Mouse (Mus musculus) forebrain, embryonic 13.5 days (tissue): Measurements from ENCODE around the gene Lmln. TPM values are rescaled to one million over a fixed set of nuclear protein-coding genes. Genes with fewer than 3 reads are reported as not detected.
"Not testable (repeated sequence)": the region's sequence is repeated elsewhere in the genome, so short reads cannot be mapped to it uniquely, and the experiment has no call there.

Source experiments
- ATAC-seq: fragments of 200-750 bp; cut with Nextera tagmentation; 2 replicates; pipeline ENCODE4 v1.8.0; 2017
- H3K27ac ChIP-seq: fragments of 300-500 bp; sonication (generic); 2 replicates; pipeline ENCODE4 v1.5.1; 2015; ENCODE audit warnings: inconsistent platforms, mild to moderate bottlenecking, moderate library complexity
- H3K27me3 ChIP-seq: fragments of 300-500 bp; sonication (generic); 2 replicates; pipeline ENCODE4 v1.6.1; 2015; ENCODE audit warnings: mild to moderate bottlenecking, inconsistent platforms
- H3K36me3 ChIP-seq: fragments of 300-500 bp; sonication (generic); 2 replicates; pipeline ENCODE4 v1.6.1; 2015; ENCODE audit warnings: mild to moderate bottlenecking, inconsistent platforms; ENCODE audit not compliant: poor library complexity, severe bottlenecking
- H3K4me1 ChIP-seq: fragments of 300-500 bp; sonication (generic); 2 replicates; pipeline ENCODE4 v1.6.1; 2015; ENCODE audit warnings: inconsistent platforms
- H3K4me2 ChIP-seq: fragments of 300-500 bp; sonication (generic); 2 replicates; pipeline ENCODE4 v1.6.1; 2015; ENCODE audit warnings: inconsistent platforms, mild to moderate bottlenecking, moderate library complexity
- H3K4me3 ChIP-seq: fragments of 300-500 bp; sonication (generic); 2 replicates; pipeline ENCODE4 v1.5.1; 2015; ENCODE audit warnings: mild to moderate bottlenecking, inconsistent platforms
- H3K9ac ChIP-seq: fragments of 300-500 bp; sonication (generic); 2 replicates; pipeline ENCODE4 v1.6.1; 2015; ENCODE audit warnings: mild to moderate bottlenecking, inconsistent platforms
- H3K9me3 ChIP-seq: fragments of 300-500 bp; sonication (generic); replicated peaks from 2 replicates; pipeline ENCODE4 v1.6.1; 2016; ENCODE audit warnings: inconsistent platforms
- WGBS: fragments of 180-500 bp; shearing (Covaris S2); methylation state at CpG from one replicate; pipeline ENCODE4 v1.1.7; 2015; 5-methylcytosine and 5-hydroxymethylcytosine counted together
- microRNA counts: library from miRNA; unstranded; fragments of <30 nt; microRNA quantifications from one replicate; lab custom pipeline; 2016
- microRNA-seq: library from miRNA; unstranded; fragments of <30 nt; microRNA quantifications from one replicate; pipeline ENCODE4, GENCODE M21; 2016
- polyA plus RNA-seq: library from polyadenylated mRNA; unstranded; fragments of >200 nt; fragmentation: Nextera tagmentation; extraction: Ambion mirVana; gene quantifications from 2 replicates; pipeline ENCODE4 v1.2.1, GENCODE M21; 2015

The Lmln gene
- polyA plus RNA-seq, 1 experiment from 2014 or later: 3.4 TPM

GRCm38 (mm10) chr16:33169471-33170034 is 107.2 kb downstream of the Lmln start:
- Histone ChIP-seq H3K27me3 (no peaks in the 10 kb centered on the region), H3K4me2 (no peak overlapping the region), H3K9ac (no peak overlapping the region), H3K27ac (no peak overlapping the region), H3K4me1 (no peaks in the 10 kb centered on the region), H3K9me3 (no peaks in the 10 kb centered on the region), H3K36me3 (no peaks in the 10 kb centered on the region), H3K4me3 (no peak overlapping the region)
- ATAC-seq: no peak
- WGBS: 60% methylated on average over 8 of the region's 8 CpGs

DNA sequence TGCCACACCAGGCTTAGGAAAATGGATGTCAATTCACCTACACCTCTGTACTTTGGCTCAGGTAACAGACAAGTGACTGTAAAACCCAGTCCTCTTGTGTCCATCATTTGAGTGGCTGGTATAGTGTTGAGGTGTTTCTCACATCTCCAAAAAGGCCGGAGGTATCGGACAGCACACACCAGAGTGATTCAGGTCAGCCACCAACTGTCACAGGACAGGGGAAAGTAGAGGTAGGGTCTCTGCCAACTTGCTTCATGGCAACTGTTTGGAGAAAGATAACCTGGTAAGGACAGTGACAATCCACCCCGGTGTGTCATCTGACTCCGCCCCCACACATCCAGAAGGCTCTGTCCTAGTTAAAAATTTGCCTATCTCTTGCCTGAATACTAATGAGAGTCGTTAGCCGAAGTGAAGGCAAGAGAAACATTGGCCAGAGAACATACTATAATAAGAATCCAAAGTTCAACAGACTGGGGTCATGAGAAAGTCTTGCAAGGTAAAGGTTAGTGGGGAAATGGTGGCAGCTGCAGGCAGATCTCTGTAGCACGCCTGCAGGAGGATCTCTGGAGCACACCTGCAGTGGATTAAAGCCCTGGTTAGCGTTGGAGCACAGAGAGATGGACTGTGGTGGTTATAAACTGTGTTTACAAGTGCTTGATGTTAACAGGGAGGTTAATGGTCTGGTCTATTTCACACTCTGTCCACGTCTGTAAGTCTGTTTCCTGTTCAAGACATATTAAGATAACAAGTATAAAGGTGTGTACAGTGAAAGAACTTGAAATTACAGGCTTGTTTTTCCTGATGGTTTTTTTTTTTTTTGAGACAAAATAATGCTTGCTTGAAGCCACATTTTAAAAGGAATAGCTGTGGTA is 108.6 kb downstream of the Lmln start:
- Histone ChIP-seq H3K9ac (no peak overlapping the region), H3K4me1 (no peaks in the 10 kb centered on the region), H3K36me3 (no peaks in the 10 kb centered on the region), H3K4me2 (no peak overlapping the region), H3K9me3 (no peaks in the 10 kb centered on the region), H3K27me3 (no peaks in the 10 kb centered on the region), H3K27ac (no peak overlapping the region), H3K4me3 (no peak overlapping the region)
- 73% methylated on average over 9 of the region's 9 CpGs for WGBS
- ATAC-seq: no peak

DNA sequence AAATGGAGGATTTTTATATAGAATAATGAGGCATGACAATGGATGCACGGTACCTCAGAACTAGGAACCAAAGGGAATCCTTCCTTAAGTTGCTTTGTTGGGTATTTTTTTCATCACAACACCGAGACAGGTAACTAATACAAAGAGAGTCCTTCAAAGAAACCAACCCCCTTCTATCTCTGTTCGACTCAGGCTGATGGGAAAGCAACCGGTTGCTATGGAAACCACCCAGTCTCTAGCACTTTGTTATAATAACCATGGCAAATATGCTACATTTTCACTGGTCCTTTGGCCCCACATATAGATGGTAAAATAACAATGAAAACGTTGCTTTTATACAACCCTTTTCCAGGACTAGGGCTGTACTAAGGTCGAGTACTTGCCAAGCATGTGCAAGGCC is 109.5 kb downstream of the Lmln start:
- H3K4me3 ChIP-seq: no peak overlapping the region
- H3K9me3 ChIP-seq: no peaks in the 10 kb centered on the region
- H3K9ac ChIP-seq: no peak overlapping the region
- 73% methylated on average over 6 of the region's 6 CpGs for WGBS
- no peak overlapping the region for H3K4me2 ChIP-seq
- H3K36me3 ChIP-seq: no peaks in the 10 kb centered on the region
- no peak overlapping the region for H3K27ac ChIP-seq
- no peaks in the 10 kb centered on the region for H3K4me1 ChIP-seq
- no peaks in the 10 kb centered on the region for H3K27me3 ChIP-seq
- ATAC-seq: no peak

- H3K36me3 ChIP-seq: no peaks in the 10 kb centered on the region
- no peaks in the 10 kb centered on the region for H3K27me3 ChIP-seq
- 79% methylated on average over 5 of the region's 5 CpGs for WGBS
- ATAC-seq: no peak
- no peak overlapping the region for H3K27ac ChIP-seq
- H3K4me1 ChIP-seq: 0 out of 2 replicates have a peak, but pooled peaks cover under 1% of the 10 kb centered on the region
- no peak overlapping the region for H3K9ac ChIP-seq
- no peak overlapping the region for H3K4me3 ChIP-seq
- H3K4me2 ChIP-seq: no peak overlapping the region
- no peaks in the 10 kb centered on the region for H3K9me3 ChIP-seq
Observed at GRCm38 (mm10) chr16:33173151-33173550, 110.8 kb downstream of the Lmln start.

DNA sequence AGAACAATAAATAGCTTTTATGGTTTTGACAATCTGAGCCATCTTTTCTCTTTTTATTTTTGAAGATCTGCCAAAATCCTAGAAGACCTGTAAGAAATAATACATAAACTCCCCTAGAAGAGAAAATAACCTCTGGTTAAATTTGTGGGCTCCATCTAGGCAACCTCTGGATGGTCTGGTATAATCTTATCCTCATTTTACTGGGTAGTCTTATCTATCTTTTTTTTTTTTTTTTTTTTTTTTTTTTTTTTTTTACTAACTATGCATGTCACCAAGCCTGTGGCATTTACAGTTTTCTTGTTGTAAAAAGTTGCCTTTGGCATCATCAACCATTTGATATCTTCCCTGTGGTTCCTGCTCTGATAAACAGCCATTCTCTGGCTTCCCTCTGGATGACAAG is 112.4 kb downstream of the Lmln start:
- no peak overlapping the region for H3K4me3 ChIP-seq
- H3K36me3 ChIP-seq: no peaks in the 10 kb centered on the region
- H3K9ac ChIP-seq: no peak overlapping the region
- no peaks in the 10 kb centered on the region for H3K9me3 ChIP-seq
- no peak overlapping the region for H3K27ac ChIP-seq
- no peak overlapping the region for H3K4me2 ChIP-seq
- H3K4me1 ChIP-seq: 0 out of 2 replicates have a peak, but pooled peaks cover 4% of the 10 kb centered on the region
- no peaks in the 10 kb centered on the region for H3K27me3 ChIP-seq
- no peak for ATAC-seq

GRCm38 (mm10) chr16:33176831-33177230 is 114.5 kb downstream of the Lmln start:
- not testable (repeated sequence) for H3K27ac ChIP-seq, H3K9me3 ChIP-seq, ATAC-seq, H3K4me1 ChIP-seq, H3K36me3 ChIP-seq, H3K9ac ChIP-seq, H3K27me3 ChIP-seq, H3K4me2 ChIP-seq, H3K4me3 ChIP-seq
- 87% methylated on average over 5 of the region's 5 CpGs for WGBS

MicroRNAs encoded within 50 kb of the gene (microRNA counts, 519-probe panel; counts per million panel counts)
- microRNA mmu-miR-1947 (lab: Ali Mortazavi, UCI): 177 counts per million, percentile 53 among the panel's probes with 10 or more counts

Small RNA genes within 50 kb of the gene (microRNA-seq; reads per million reads assigned to microRNA genes)
- gene Gm22231 (not detected), gene Mir1947 (3.5 reads per million, percentile 7 among the genes with 10 or more reads in this experiment)

Other genes starting within 250 kb of the Lmln start
- 103 and 119 TPM in 2 replicates for gene Fyttd1, start 185.0 kb upstream of the Lmln start, polyA plus RNA-seq
- 22.3 and 25.0 TPM in 2 replicates for gene Rubcn, start 184.8 kb upstream of the Lmln start, polyA plus RNA-seq
- 36.7 and 39.9 TPM in 2 replicates for gene Lrch3, start 148.4 kb upstream of the Lmln start, polyA plus RNA-seq
- gene Iqcg, start 6.3 kb upstream of the Lmln start, polyA plus RNA-seq: 4.0 and 5.4 TPM in 2 replicates
- 664 and 784 TPM in 2 replicates for gene Rpl35a, start 6.1 kb upstream of the Lmln start, polyA plus RNA-seq
- 14.7 and 16.2 TPM in 2 replicates for gene Osbpl11, start 122.5 kb downstream of the Lmln start, polyA plus RNA-seq
- 67.7 and 73.8 TPM in 2 replicates for gene Snx4, start 188.9 kb downstream of the Lmln start, polyA plus RNA-seq